Mouse (Mus musculus): ENCODE results near the gene Tnfaip1. TPM values are rescaled to one million over a fixed set of nuclear protein-coding genes. Genes with fewer than 3 reads are reported as not detected.
A peak's percentile ranks its signal among the peaks of the same experiment; 100 is the strongest.
"Not testable (repeated sequence)": the region's sequence is repeated elsewhere in the genome, so short reads cannot be mapped to it uniquely, and the experiment has no call there.

The Tnfaip1 gene
- polyA plus RNA-seq (2014; fragmentation: Nextera tagmentation; extraction: Ambion mirVana): 51.7 and 58.4 TPM in 2 replicates

GRCm38 (mm10) chr11:78536080-78536689 is at the start of gene Tnfaip1, which contains the start of gene Ift20:
Gene Tnfaip1 (minus strand): TSS chr11:78536332.
Gene Ift20 (plus strand): TSS chr11:78536361.
- ATAC-seq (ENCODE audit: low FRiP score, low TSS enrichment): peak; percentile 97

GRCm38 (mm10) chr11:78582848-78583247 is 46.7 kb upstream of the Tnfaip1 start:
- H3K9me3 ChIP-seq (ENCODE audit: control insufficient read depth, low read length): no peaks in the 10 kb centered on the region
- no peak overlapping the region for H3K4me3 ChIP-seq (replicated peaks; ENCODE audit: low read depth, low read length)
- ATAC-seq (ENCODE audit: low FRiP score, low TSS enrichment) (no peak), DNase-seq (no peak)
- peaks cover 61% of the 10 kb centered on the region for H3K36me3 ChIP-seq (ENCODE audit: control insufficient read depth, insufficient read depth, low read length)
- H3K27me3 ChIP-seq (ENCODE audit: control insufficient read depth, insufficient read depth, low read length): no peaks in the 10 kb centered on the region
- no peak overlapping the region for H3K4me2 ChIP-seq (ENCODE audit: low read length)
- H3K9ac ChIP-seq (replicated peaks; ENCODE audit: low read length): no peak overlapping the region
- WGBS: 92% methylated on average over 6 of the region's 6 CpGs
- no peak overlapping the region for H3K27ac ChIP-seq (replicated peaks; ENCODE audit: low read depth, low read length)
- no peaks in the 10 kb centered on the region for H3K4me1 ChIP-seq (ENCODE audit: control insufficient read depth, insufficient read depth, low read length)

More at GRCm38 (mm10) chr11:78536080-78536689, at the start of gene Tnfaip1, which contains the start of gene Ift20:
- peak; percentile 99 for DNase-seq
- no peaks in the 10 kb centered on the region for H3K9me3 ChIP-seq (ENCODE audit: control insufficient read depth, low read length)
- peak within 1 kb of the TSS; percentile 78 for H3K9ac ChIP-seq (replicated peaks; ENCODE audit: low read length)
- H3K36me3 ChIP-seq (ENCODE audit: control insufficient read depth, insufficient read depth, low read length): peaks cover 32% of the 10 kb centered on the region
- H3K27ac ChIP-seq (replicated peaks; ENCODE audit: low read depth, low read length): peak within 1 kb of the TSS; percentile 88
- H3K27me3 ChIP-seq (ENCODE audit: control insufficient read depth, insufficient read depth, low read length): no peaks in the 10 kb centered on the region
- under 1% methylated on average over 52 of the region's 52 CpGs for WGBS
- H3K4me3 ChIP-seq (replicated peaks; ENCODE audit: low read depth, low read length): peak within 1 kb of the TSS; percentile 78
- peaks cover 22% of the 10 kb centered on the region for H3K4me1 ChIP-seq (ENCODE audit: control insufficient read depth, insufficient read depth, low read length)
- peak within 1 kb of the TSS; percentile 74 for H3K4me2 ChIP-seq (ENCODE audit: low read length)

GRCm38 (mm10) chr11:78574975-78575374 is 38.8 kb upstream of the Tnfaip1 start:
- H3K36me3 ChIP-seq (ENCODE audit: control insufficient read depth, insufficient read depth, low read length): peaks cover 85% of the 10 kb centered on the region
- H3K4me2 ChIP-seq (ENCODE audit: low read length): no peak overlapping the region
- H3K27me3 ChIP-seq (ENCODE audit: control insufficient read depth, insufficient read depth, low read length): no peaks in the 10 kb centered on the region
- DNase-seq: no peak
- no peaks in the 10 kb centered on the region for H3K4me1 ChIP-seq (ENCODE audit: control insufficient read depth, insufficient read depth, low read length)
- no peak for ATAC-seq (ENCODE audit: low FRiP score, low TSS enrichment)
- H3K27ac ChIP-seq (replicated peaks; ENCODE audit: low read depth, low read length): no peak overlapping the region
- no peak overlapping the region for H3K4me3 ChIP-seq (replicated peaks; ENCODE audit: low read depth, low read length)
- 80% methylated on average over 2 of the region's 2 CpGs for WGBS
- no peaks in the 10 kb centered on the region for H3K9me3 ChIP-seq (ENCODE audit: control insufficient read depth, low read length)
- H3K9ac ChIP-seq (replicated peaks; ENCODE audit: low read length): no peak overlapping the region

- Histone ChIP-seq H3K4me3 (replicated peaks; ENCODE audit: low read depth, low read length) (no peak overlapping the region), H3K27ac (replicated peaks; ENCODE audit: low read depth, low read length) (no peak overlapping the region), H3K4me1 (ENCODE audit: control insufficient read depth, insufficient read depth, low read length) (no peaks in the 10 kb centered on the region), H3K27me3 (ENCODE audit: control insufficient read depth, insufficient read depth, low read length) (no peaks in the 10 kb centered on the region), H3K9ac (replicated peaks; ENCODE audit: low read length) (no peak overlapping the region), H3K36me3 (ENCODE audit: control insufficient read depth, insufficient read depth, low read length) (peaks cover 83% of the 10 kb centered on the region), H3K4me2 (ENCODE audit: low read length) (no peak overlapping the region), H3K9me3 (ENCODE audit: control insufficient read depth, low read length) (no peaks in the 10 kb centered on the region)
- DNase-seq: no peak
- ATAC-seq (ENCODE audit: low FRiP score, low TSS enrichment): no peak
- 94% methylated on average over 3 of the region's 3 CpGs for WGBS
Observed at GRCm38 (mm10) chr11:78574536-78574935, 38.4 kb upstream of the Tnfaip1 start.

GRCm38 (mm10) chr11:78574031-78574430 is 37.9 kb upstream of the Tnfaip1 start:
- H3K9me3 ChIP-seq (ENCODE audit: control insufficient read depth, low read length); H3K4me1 ChIP-seq (ENCODE audit: control insufficient read depth, insufficient read depth, low read length); H3K4me2 ChIP-seq (ENCODE audit: low read length); H3K4me3 ChIP-seq (replicated peaks; ENCODE audit: low read depth, low read length); H3K27ac ChIP-seq (replicated peaks; ENCODE audit: low read depth, low read length); DNase-seq; H3K9ac ChIP-seq (replicated peaks; ENCODE audit: low read length); H3K27me3 ChIP-seq (ENCODE audit: control insufficient read depth, insufficient read depth, low read length); ATAC-seq (ENCODE audit: low FRiP score, low TSS enrichment): not testable (repeated sequence)
- 96% methylated on average over 3 of the region's 4 CpGs for WGBS
- H3K36me3 ChIP-seq (ENCODE audit: control insufficient read depth, insufficient read depth, low read length): peaks cover 82% of the 10 kb centered on the region

- Histone ChIP-seq H3K4me1 (ENCODE audit: control insufficient read depth, insufficient read depth, low read length) (no peaks in the 10 kb centered on the region), H3K27ac (replicated peaks; ENCODE audit: low read depth, low read length) (no peak overlapping the region), H3K9ac (replicated peaks; ENCODE audit: low read length) (no peak overlapping the region), H3K27me3 (ENCODE audit: control insufficient read depth, insufficient read depth, low read length) (no peaks in the 10 kb centered on the region), H3K4me3 (replicated peaks; ENCODE audit: low read depth, low read length) (no peak overlapping the region), H3K36me3 (ENCODE audit: control insufficient read depth, insufficient read depth, low read length) (peaks cover 68% of the 10 kb centered on the region), H3K4me2 (ENCODE audit: low read length) (no peak overlapping the region), H3K9me3 (ENCODE audit: control insufficient read depth, low read length) (no peaks in the 10 kb centered on the region)
- 94% methylated on average over 6 of the region's 6 CpGs for WGBS
- DNase-seq (no peak), ATAC-seq (ENCODE audit: low FRiP score, low TSS enrichment) (no peak)
Observed at GRCm38 (mm10) chr11:78571854-78572253, 35.7 kb upstream of the Tnfaip1 start.

- DNase-seq (no peak), ATAC-seq (ENCODE audit: low FRiP score, low TSS enrichment) (no peak)
- Histone ChIP-seq H3K36me3 (ENCODE audit: control insufficient read depth, insufficient read depth, low read length) (peaks cover 64% of the 10 kb centered on the region), H3K9me3 (ENCODE audit: control insufficient read depth, low read length) (no peaks in the 10 kb centered on the region), H3K4me2 (ENCODE audit: low read length) (no peak overlapping the region), H3K4me3 (replicated peaks; ENCODE audit: low read depth, low read length) (no peak overlapping the region), H3K27ac (replicated peaks; ENCODE audit: low read depth, low read length) (no peak overlapping the region), H3K9ac (replicated peaks; ENCODE audit: low read length) (no peak overlapping the region), H3K27me3 (ENCODE audit: control insufficient read depth, insufficient read depth, low read length) (no peaks in the 10 kb centered on the region), H3K4me1 (ENCODE audit: control insufficient read depth, insufficient read depth, low read length) (no peaks in the 10 kb centered on the region)
- 95% methylated on average over 8 of the region's 8 CpGs for WGBS
Observed at GRCm38 (mm10) chr11:78571441-78571840, 35.3 kb upstream of the Tnfaip1 start.

- 88% methylated on average over 3 of the region's 3 CpGs for WGBS
- DNase-seq: no peak
- Histone ChIP-seq H3K4me2 (ENCODE audit: low read length) (no peak overlapping the region), H3K4me3 (replicated peaks; ENCODE audit: low read depth, low read length) (no peak overlapping the region), H3K27ac (replicated peaks; ENCODE audit: low read depth, low read length) (no peak overlapping the region), H3K4me1 (ENCODE audit: control insufficient read depth, insufficient read depth, low read length) (no peaks in the 10 kb centered on the region), H3K36me3 (ENCODE audit: control insufficient read depth, insufficient read depth, low read length) (peaks cover 56% of the 10 kb centered on the region), H3K9ac (replicated peaks; ENCODE audit: low read length) (no peak overlapping the region), H3K9me3 (ENCODE audit: control insufficient read depth, low read length) (no peaks in the 10 kb centered on the region), H3K27me3 (ENCODE audit: control insufficient read depth, insufficient read depth, low read length) (no peaks in the 10 kb centered on the region)
- ATAC-seq (ENCODE audit: low FRiP score, low TSS enrichment): no peak
Observed at GRCm38 (mm10) chr11:78569806-78570205, 33.7 kb upstream of the Tnfaip1 start.

- Histone ChIP-seq H3K36me3 (ENCODE audit: control insufficient read depth, insufficient read depth, low read length) (peaks cover 49% of the 10 kb centered on the region), H3K4me3 (replicated peaks; ENCODE audit: low read depth, low read length) (no peak overlapping the region)
Observed at GRCm38 (mm10) chr11:78568827-78569226, 32.7 kb upstream of the Tnfaip1 start.

More at GRCm38 (mm10) chr11:78568827-78569226, 32.7 kb upstream of the Tnfaip1 start:
- WGBS: 87% methylated on average over 10 of the region's 10 CpGs
- Histone ChIP-seq H3K4me2 (ENCODE audit: low read length) (no peak overlapping the region), H3K9ac (replicated peaks; ENCODE audit: low read length) (no peak overlapping the region), H3K4me1 (ENCODE audit: control insufficient read depth, insufficient read depth, low read length) (no peaks in the 10 kb centered on the region), H3K27ac (replicated peaks; ENCODE audit: low read depth, low read length) (no peak overlapping the region), H3K27me3 (ENCODE audit: control insufficient read depth, insufficient read depth, low read length) (no peaks in the 10 kb centered on the region), H3K9me3 (ENCODE audit: control insufficient read depth, low read length) (no peaks in the 10 kb centered on the region)
- ATAC-seq (ENCODE audit: low FRiP score, low TSS enrichment) (no peak), DNase-seq (no peak)

Measured in midbrain, embryonic 14.5 days (tissue).